Mouse (Mus musculus) urinary bladder, postnatal 14 days (tissue): ENCODE measurements around the gene Tmem234.

Experiments
- DNase-seq: peaks from one replicate; pipeline ENCODE4 v3.0.0; 2021; ENCODE audit warnings: low spot score

The Tmem234 gene

DNA sequence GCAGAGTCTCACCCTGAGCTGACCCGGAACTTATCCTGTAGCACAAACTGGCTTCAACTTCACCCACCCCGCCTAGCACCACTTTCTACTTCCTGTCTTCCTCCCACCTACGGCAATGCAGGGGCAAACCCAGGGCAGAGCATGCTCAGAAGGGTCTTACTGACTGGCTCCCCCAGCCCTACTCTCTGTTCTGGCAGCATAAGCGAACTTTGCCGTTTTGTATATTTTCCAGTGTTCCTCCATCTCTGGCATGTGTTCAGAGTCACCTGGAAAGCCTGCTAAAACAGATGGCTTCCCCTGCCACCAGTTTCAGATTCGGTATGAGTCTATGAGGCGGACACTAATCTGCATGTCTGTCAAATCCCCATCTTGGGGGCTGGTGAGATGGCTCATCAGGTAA, 20.1 kb upstream of the Tmem234 start:
- DNase-seq, result no peak

GRCm38 (mm10) chr4:129582251-129582650, 18.2 kb upstream of the Tmem234 start:
- no peak for DNase-seq

- no peak for DNase-seq
Measured at GRCm38 (mm10) chr4:129584370-129584769, 16.1 kb upstream of the Tmem234 start.

DNA sequence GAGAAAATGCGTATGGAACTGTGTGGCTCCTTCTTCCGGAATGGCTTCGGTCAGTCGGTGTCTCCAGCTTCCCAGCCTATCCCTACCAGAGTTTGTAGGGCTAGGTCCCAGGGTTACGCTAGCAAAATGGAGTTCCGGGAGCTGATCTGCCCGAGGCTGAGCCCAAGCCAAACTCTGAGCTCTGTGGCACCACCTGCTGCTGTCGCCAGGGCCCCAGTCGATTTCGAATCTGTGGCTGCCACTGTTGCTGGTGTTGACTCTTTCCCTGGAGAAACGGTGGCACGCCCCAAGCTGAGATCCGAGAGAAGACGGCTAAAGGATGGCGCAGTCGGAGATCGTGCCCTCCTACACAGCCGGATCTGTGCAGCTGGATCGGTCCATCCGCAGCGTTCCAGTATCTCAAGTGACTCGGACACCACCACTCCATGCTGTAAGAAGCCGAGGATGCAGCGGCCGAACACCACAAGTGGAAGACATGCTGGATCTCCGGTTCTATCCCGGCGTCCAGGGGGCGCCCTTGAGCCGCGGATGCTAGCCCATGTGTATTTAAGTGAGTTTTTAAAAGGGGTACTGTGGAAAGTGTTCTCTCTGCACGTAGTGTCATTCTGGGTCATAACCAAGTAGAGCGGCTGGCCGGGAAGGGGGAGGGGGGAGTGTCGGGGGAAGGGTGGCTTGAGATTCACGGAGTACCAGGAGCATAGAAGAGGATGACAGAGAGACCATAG, 15.4 kb upstream of the Tmem234 start:
- DNase-seq, result peak; percentile 89

DNA sequence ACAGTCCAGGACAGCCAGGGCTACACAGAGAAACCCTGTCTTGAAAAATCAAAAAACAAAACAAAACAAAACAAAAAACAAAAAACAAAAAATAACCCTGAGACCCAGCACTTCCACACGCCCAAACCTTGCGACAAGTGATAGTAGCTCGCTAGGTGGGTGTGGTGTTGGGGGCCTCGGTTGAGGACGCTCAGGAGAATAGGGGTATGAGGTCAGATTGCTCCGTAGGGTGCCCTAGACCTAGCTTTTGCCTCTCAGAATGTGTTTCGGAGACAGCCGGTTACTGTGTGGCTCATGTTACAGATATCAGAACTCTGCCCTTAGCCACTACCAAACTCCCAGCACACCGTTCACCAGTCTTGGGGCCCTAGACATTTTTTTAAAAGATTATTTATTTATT, 14.7 kb upstream of the Tmem234 start:
- no peak for DNase-seq

DNA sequence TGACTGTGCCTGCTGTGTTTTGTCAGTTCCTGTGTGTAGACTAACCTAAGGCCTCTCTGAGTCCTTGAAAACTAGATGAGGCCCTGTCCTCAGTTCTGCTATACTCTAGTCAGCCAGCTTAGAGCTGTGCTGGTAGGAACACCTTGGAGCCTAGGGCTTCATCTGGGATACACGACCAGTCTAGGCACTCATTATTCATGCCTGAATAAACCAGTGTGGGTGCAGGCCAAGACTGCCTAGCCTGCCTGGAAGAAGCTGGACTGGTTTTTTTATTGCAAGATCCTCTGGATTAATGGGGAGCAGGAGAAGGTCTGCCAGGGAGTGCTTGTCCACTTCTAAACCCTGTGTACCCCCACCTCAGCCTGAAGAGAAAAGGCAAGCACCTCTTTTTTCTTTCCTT, 13.5 kb upstream of the Tmem234 start:
- no peak for DNase-seq

GRCm38 (mm10) chr4:129588865-129589264, 11.6 kb upstream of the Tmem234 start:
- DNase-seq, result no peak

DNA sequence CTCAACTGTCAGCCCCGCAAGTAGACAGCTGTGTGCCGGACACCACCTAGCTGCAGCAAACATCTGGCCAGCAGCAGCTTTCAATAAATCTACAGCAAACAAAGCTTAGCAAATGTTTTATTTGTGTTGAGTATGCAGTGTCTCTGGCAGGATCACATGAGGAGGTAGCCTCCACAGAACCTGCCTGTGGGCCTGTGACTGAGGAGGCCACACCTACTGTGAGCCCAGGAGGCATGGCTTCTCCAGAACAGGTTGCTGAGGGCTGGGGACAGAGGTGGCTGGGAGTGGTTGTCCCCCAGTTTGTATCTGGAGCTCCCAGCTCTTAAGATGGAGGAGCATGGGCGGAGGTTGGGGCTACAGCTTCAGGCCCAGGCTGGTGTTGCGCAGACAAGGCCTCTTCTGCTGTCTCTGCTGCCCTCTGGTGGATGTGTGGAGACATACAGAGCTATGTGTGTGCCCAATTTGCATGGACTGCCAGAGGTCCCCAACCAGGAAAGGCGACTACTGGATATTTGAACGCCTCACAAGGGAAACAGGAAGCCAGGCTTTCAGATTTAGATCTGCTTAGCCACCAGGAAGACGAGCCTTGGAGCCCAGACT, 8.1 kb downstream of the Tmem234 start:
- peak; percentile 87 for DNase-seq

- no peak for DNase-seq
Measured at GRCm38 (mm10) chr4:129609139-129609631, 8.7 kb downstream of the Tmem234 start.

DNA sequence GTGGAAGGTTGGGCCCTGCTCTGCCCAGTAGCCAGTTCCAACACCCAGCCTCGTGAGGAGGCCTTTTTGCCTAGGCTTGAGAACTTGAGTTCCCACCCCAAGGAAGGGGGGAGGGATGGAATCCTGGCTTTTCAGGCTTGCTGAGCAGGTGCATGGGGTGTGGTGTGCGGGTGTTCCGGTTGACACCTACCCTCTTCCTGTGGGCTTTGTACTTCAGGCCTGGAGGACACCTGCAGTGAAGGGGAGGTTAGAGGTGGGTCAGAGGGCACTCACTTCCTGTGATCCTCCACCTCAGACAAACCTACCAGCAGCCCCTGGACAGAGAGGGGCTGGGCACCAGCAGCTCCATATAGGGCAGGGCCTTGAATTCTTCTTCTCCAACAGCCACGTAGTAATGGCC, 9.6 kb downstream of the Tmem234 start:
- no peak for DNase-seq

- no peak for DNase-seq
Measured at GRCm38 (mm10) chr4:129610472-129610871, 10.0 kb downstream of the Tmem234 start.

DNA sequence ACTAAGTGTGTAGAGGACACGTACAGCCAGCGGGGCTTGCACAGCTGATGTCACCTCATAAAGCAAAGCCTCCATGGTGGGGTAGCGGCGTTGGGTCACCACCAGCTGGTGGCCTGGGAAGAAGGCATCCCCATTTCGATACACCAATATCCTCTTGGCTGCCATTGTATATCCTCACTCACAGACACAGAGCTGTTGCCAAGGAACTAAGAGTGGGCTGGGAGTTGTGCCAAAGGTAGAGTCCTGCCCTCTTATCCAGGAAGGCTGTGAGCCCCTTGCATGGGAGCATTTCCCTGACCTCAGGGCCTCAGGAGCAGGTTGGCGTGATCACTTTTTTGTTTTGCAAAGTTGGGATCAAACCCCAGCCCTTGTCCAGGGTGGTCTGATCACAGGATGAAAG, 13.6 kb downstream of the Tmem234 start, which contains the start of gene Dcdc2b:
Gene Dcdc2b (minus strand): TSS at position 165 of the 400 bp plus-strand sequence.
- no peak for DNase-seq

DNA sequence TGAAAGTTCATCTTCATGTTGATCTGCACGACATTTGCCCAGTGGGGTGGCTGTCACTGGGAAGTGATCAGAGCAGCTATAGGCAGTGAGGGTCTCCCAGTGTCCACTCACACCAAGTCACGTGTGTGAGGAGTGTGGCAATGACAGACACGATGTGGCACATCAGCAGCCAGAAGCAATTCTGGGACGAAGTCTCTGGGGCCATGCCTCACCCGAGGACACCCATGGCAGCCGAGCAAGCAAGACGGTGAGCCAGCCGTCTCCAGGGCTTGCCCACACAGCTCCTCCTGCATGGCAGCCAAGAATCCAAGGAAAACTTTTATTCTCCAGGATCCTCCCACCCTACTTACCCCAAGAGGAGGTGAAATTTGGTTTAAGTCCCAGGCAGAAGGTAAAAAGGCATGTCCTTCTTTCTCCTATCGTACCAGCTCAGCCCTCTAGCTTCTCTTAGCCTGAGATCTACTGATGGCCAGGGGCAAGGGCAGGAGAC, 15.4 kb downstream of the Tmem234 start:
- no peak for DNase-seq

- no peak for DNase-seq
Measured at GRCm38 (mm10) chr4:129616631-129617030, 16.2 kb downstream of the Tmem234 start.

DNA sequence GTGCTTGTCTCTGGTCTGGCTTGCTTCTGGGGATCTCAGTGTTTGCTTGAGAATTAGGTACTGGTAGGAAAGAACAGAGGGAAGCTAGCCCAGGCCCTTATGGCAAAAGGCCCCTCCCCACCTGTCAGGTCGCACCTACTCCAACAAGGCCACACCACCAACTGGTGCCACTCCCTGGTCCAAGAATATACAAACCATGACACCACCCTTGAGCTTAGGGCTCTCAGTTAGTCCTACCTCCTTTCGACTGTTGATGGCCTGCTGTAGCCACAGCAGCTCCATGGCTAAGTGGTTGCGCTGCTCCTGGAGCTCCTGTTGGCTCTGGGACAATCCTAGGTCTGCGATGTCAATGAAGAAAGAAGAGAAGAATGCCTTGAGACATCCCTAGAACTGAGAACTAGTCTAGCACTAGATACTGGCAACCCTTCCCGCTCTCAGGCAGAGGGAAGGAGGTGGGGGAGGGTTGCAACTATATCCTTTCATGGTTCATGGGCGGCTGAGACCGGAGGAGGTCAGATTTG, 16.7 kb downstream of the Tmem234 start:
- no peak for DNase-seq

DNA sequence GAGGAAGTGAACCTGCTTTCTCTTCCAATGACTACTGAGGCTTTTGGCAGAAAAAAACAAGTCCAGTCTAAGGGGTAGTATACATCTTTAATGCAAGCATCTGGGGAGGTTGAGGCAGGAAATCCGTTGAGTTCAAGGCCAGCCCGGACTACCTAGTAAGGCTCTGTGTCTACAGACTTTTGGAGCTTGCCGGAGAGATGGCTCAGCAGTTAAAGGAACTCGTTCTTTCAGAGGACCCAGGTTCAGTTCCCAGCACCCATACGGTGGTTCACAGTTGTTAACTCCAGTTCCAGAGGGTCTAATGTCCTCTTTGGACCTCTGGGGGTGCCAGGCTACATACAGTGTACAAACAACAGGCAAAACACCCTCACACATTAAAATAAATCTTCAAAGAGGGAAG, 17.6 kb downstream of the Tmem234 start:
- DNase-seq, result no peak

- DNase-seq, result peak; percentile 97
Measured at GRCm38 (mm10) chr4:129618786-129619691, 18.6 kb downstream of the Tmem234 start, which contains the start of gene Iqcc. Iqcc (minus strand) TSS chr4:129619099.

- no peak for DNase-seq
Measured at GRCm38 (mm10) chr4:129620419-129621282, 20.2 kb downstream of the Tmem234 start.

GRCm38 (mm10) chr4:129621283-129621841, 20.9 kb downstream of the Tmem234 start:
- DNase-seq, result no peak

DNA sequence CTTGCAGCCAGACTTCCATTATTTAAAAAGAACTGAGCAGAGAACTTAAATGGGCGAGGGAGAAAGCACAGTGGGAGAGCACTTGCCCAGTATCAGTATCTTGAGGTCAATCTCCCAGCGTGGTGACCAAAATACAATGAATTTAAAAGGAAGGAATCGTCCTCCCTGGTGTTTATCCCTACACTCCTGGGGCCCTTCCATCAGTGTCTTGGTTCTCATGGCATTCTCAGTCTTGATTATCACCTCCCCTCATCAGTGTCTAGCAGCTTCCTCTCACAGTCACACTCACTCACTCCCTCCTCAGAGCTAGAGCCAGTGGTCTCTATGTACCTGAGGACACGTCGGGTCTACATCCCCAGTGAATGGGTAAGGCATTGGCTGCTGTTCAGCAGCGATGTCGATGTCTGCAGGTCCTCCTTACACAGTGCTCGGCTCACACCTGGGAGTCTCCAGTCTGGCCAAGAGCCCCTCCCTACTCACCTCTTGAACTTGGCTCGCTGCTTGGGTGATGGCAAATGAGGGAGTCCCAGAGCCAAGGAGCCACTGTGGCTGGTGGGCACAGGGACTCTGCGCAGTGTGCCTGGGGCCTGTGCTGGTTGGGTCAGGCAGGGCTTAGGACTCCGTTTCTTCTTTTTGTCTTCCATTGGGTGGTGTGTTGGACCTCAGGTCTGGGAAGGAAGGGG, 21.8 kb downstream of the Tmem234 start:
- no peak for DNase-seq
